Mouse (Mus musculus) midbrain, embryonic 12.5 days (tissue): ENCODE measurements at regions not wholly inside any gene's neighbourhood (a gene's known extent, or its start where the extent isn't known, plus 50 kb on each side); places are given as distances from the start of the nearest gene placed in this dataset.

Source experiments
- ATAC-seq: fragments of 200-750 bp; cut with Nextera tagmentation; 2 replicates; pipeline ENCODE4 v1.8.0; 2017; ENCODE audit warnings: low read depth, moderate TSS enrichment, moderate library complexity; ENCODE audit not compliant: low FRiP score
- H3K27ac ChIP-seq: fragments of 300-500 bp; sonication (generic); replicated peaks from 2 replicates; pipeline ENCODE4 v1.5.1; 2016; ENCODE audit warnings: mild to moderate bottlenecking
- H3K27me3 ChIP-seq: fragments of 300-500 bp; sonication (generic); 2 replicates; pipeline ENCODE4 v1.6.1; 2016; ENCODE audit warnings: mild to moderate bottlenecking
- H3K36me3 ChIP-seq: fragments of 300-500 bp; sonication (generic); 2 replicates; pipeline ENCODE4 v1.6.1; 2016
- H3K4me1 ChIP-seq: fragments of 300-500 bp; sonication (generic); 2 replicates; pipeline ENCODE4 v1.6.1; 2016
- H3K4me2 ChIP-seq: fragments of 300-500 bp; sonication (generic); replicated peaks from 2 replicates; pipeline ENCODE4 v1.6.1; 2016; ENCODE audit warnings: mild to moderate bottlenecking, moderate library complexity
- H3K4me3 ChIP-seq: fragments of 300-500 bp; sonication (generic); 2 replicates; pipeline ENCODE4 v1.5.1; 2016; ENCODE audit warnings: mild to moderate bottlenecking
- H3K9ac ChIP-seq: fragments of 300-500 bp; sonication (generic); replicated peaks from 2 replicates; pipeline ENCODE4 v1.6.1; 2016; ENCODE audit warnings: mild to moderate bottlenecking, moderate library complexity
- H3K9me3 ChIP-seq: fragments of 300-500 bp; sonication (generic); 2 replicates; pipeline ENCODE4 v1.6.1; 2016; ENCODE audit warnings: mild to moderate bottlenecking
- WGBS: fragments of 180-500 bp; shearing (Covaris S2); methylation state at CpG from one replicate; pipeline ENCODE4 v1.1.7; 2016; 5-methylcytosine and 5-hydroxymethylcytosine counted together

- Histone ChIP-seq H3K4me3 (no peak overlapping the region), H3K36me3 (no peaks in the 10 kb centered on the region), H3K9ac (no peak overlapping the region), H3K27me3 (no peaks in the 10 kb centered on the region), H3K4me1 (no peaks in the 10 kb centered on the region), H3K9me3 (no peaks in the 10 kb centered on the region), H3K4me2 (no peak overlapping the region), H3K27ac (no peak overlapping the region)
- 94% methylated on average over 7 of the region's 7 CpGs for WGBS
- ATAC-seq = no peak
Measured at GRCm38 (mm10) chr3:53393945-53394344, 69.2 kb downstream of the Nhlrc3 start.

DNA sequence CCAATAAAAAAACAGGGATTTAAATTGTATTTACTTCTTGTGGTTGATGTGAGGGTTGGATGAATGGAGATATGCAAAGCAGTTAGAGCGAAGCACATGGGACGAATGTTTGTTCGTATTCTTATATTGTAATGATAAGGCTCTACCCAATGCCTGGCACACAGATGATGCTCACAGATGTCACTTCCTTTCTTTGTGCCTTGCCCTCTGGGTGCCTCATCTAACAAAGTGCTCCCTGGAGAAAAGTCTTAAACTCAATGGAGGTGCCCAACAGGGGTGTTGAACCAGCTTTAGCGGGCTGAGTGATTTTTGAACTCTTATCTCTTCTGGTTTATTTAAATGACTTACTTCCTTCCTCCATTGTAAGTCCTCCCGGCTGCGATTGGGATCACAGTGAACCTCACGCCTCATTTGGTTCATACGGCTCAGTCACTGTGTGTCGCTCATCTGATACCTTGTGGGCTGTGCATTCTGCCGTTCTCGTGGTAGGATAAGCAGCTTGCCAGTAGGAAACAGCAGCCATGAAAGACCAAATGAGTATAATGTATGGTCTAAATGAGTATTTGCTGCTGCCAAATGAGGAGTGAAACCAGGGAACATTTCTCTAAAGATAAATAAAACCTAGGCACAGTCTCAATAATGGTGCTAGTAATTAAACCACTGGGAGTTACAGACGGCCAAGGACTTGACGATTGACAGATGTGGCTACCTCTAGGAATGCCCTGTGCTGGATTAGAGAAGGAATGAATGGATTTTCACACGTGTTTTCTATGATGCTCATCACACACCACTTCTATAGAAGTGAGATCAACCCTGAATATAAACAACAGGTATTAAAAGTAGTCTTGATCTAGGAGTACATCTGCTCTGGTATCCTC, 81.2 kb downstream of the Nhlrc3 start:
- 72% methylated on average over 14 of the region's 14 CpGs for WGBS
- H3K9ac ChIP-seq = no peak overlapping the region
- no peak overlapping the region for H3K4me3 ChIP-seq
- no peak overlapping the region for H3K4me2 ChIP-seq
- H3K27ac ChIP-seq = no peak overlapping the region
- H3K4me1 ChIP-seq = no peaks in the 10 kb centered on the region
- no peak for ATAC-seq
- H3K27me3 ChIP-seq = no peaks in the 10 kb centered on the region
- H3K36me3 ChIP-seq = no peaks in the 10 kb centered on the region
- no peaks in the 10 kb centered on the region for H3K9me3 ChIP-seq

- H3K4me3 ChIP-seq = no peak overlapping the region
- H3K36me3 ChIP-seq = no peaks in the 10 kb centered on the region
- no peak overlapping the region for H3K9ac ChIP-seq
- no peak overlapping the region for H3K27ac ChIP-seq
- no peaks in the 10 kb centered on the region for H3K27me3 ChIP-seq
- WGBS = 76% methylated on average over 4 of the region's 4 CpGs
- H3K4me1 ChIP-seq = no peaks in the 10 kb centered on the region
- no peak overlapping the region for H3K4me2 ChIP-seq
- H3K9me3 ChIP-seq = no peaks in the 10 kb centered on the region
- ATAC-seq = no peak
Measured at GRCm38 (mm10) chr3:53379519-53380181, 83.5 kb downstream of the Nhlrc3 start.

- no peak overlapping the region for H3K4me3 ChIP-seq
- no peak overlapping the region for H3K27ac ChIP-seq
- H3K4me2 ChIP-seq = no peak overlapping the region
- H3K9me3 ChIP-seq = no peaks in the 10 kb centered on the region
- no peak for ATAC-seq
- H3K36me3 ChIP-seq = no peaks in the 10 kb centered on the region
- WGBS = 85% methylated on average over 3 of the region's 3 CpGs
- no peak overlapping the region for H3K9ac ChIP-seq
- no peaks in the 10 kb centered on the region for H3K27me3 ChIP-seq
- H3K4me1 ChIP-seq = peaks cover 5% of the 10 kb centered on the region; the same call in 1 of the 2 replicates
Measured at GRCm38 (mm10) chr3:53376864-53377447, 86.2 kb downstream of the Nhlrc3 start.

DNA sequence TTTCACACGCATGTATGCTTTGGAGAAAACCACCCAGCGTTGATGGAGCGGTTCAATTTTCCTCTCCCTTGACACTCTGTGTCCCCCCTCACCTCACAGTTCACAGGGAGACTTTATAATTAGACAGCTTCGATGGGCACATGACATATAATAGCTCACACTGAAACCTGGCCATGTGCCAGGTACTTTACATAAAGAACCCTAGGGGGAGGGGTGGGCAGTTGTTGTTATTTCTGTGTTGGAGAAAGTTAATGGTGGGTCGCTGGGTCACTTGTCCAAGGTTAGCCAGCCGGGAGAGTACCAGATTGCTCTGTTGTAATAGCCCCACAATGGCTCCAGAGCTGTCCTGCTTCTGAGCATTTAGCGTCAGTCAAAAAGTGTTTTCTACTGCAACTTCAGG, 90.2 kb downstream of the Nhlrc3 start:
- no peak for ATAC-seq
- peaks cover 8% of the 10 kb centered on the region; the same call in 1 of the 2 replicates for H3K9me3 ChIP-seq
- H3K36me3 ChIP-seq = no peaks in the 10 kb centered on the region
- no peak overlapping the region for H3K4me2 ChIP-seq
- no peaks in the 10 kb centered on the region for H3K27me3 ChIP-seq
- H3K9ac ChIP-seq = no peak overlapping the region
- no peak overlapping the region for H3K4me3 ChIP-seq
- 72% methylated on average over 7 of the region's 7 CpGs for WGBS
- no peak overlapping the region for H3K27ac ChIP-seq
- H3K4me1 ChIP-seq = peaks cover 5% of the 10 kb centered on the region; the same call in 1 of the 2 replicates

GRCm38 (mm10) chr3:53371910-53372309, 91.2 kb downstream of the Nhlrc3 start:
- Histone ChIP-seq H3K36me3 (no peaks in the 10 kb centered on the region), H3K4me2 (no peak overlapping the region), H3K27ac (no peak overlapping the region), H3K4me1 (peaks cover 5% of the 10 kb centered on the region; the same call in 1 of the 2 replicates), H3K9me3 (peaks cover 8% of the 10 kb centered on the region; the same call in 1 of the 2 replicates), H3K9ac (no peak overlapping the region), H3K27me3 (no peaks in the 10 kb centered on the region), H3K4me3 (no peak overlapping the region)
- WGBS = 75% methylated on average over 7 of the region's 7 CpGs
- no peak for ATAC-seq

- no peak overlapping the region for H3K27ac ChIP-seq
- no peak overlapping the region for H3K4me2 ChIP-seq
- H3K4me1 ChIP-seq = no peaks in the 10 kb centered on the region
- H3K4me3 ChIP-seq = no peak overlapping the region
- 0 out of 2 replicates have a peak, but pooled peaks cover 3% of the 10 kb centered on the region for H3K9me3 ChIP-seq
- no peaks in the 10 kb centered on the region for H3K36me3 ChIP-seq
- no peak overlapping the region for H3K9ac ChIP-seq
- H3K27me3 ChIP-seq = no peaks in the 10 kb centered on the region
- ATAC-seq = no peak
- WGBS = 81% methylated on average over 4 of the region's 4 CpGs
Measured at GRCm38 (mm10) chr3:53361202-53361601, 101.9 kb downstream of the Nhlrc3 start.

GRCm38 (mm10) chr3:53353693-53354092, 109.4 kb downstream of the Nhlrc3 start:
- Histone ChIP-seq H3K36me3 (no peaks in the 10 kb centered on the region), H3K27ac (no peak overlapping the region), H3K4me2 (no peak overlapping the region), H3K27me3 (no peaks in the 10 kb centered on the region), H3K9ac (no peak overlapping the region), H3K4me3 (no peak overlapping the region), H3K4me1 (no peaks in the 10 kb centered on the region), H3K9me3 (no peaks in the 10 kb centered on the region)
- 74% methylated on average over 8 of the region's 8 CpGs for WGBS
- ATAC-seq = no peak

GRCm38 (mm10) chr3:53353282-53353681, 109.8 kb downstream of the Nhlrc3 start:
- no peak for ATAC-seq
- H3K9me3 ChIP-seq = no peaks in the 10 kb centered on the region
- H3K36me3 ChIP-seq = no peaks in the 10 kb centered on the region
- H3K27ac ChIP-seq = no peak overlapping the region
- no peaks in the 10 kb centered on the region for H3K4me1 ChIP-seq
- H3K4me3 ChIP-seq = no peak overlapping the region
- no peaks in the 10 kb centered on the region for H3K27me3 ChIP-seq
- H3K4me2 ChIP-seq = no peak overlapping the region
- no peak overlapping the region for H3K9ac ChIP-seq
- WGBS = 87% methylated on average over 7 of the region's 7 CpGs

- Histone ChIP-seq H3K36me3 (no peaks in the 10 kb centered on the region), H3K4me3 (no peak overlapping the region), H3K9me3 (no peaks in the 10 kb centered on the region), H3K27me3 (no peaks in the 10 kb centered on the region), H3K4me2 (no peak overlapping the region), H3K27ac (no peak overlapping the region), H3K4me1 (no peaks in the 10 kb centered on the region), H3K9ac (no peak overlapping the region)
- ATAC-seq = no peak
- WGBS = 80% methylated on average over 6 of the region's 6 CpGs
Measured at GRCm38 (mm10) chr3:53343638-53344037, 119.5 kb downstream of the Nhlrc3 start.

DNA sequence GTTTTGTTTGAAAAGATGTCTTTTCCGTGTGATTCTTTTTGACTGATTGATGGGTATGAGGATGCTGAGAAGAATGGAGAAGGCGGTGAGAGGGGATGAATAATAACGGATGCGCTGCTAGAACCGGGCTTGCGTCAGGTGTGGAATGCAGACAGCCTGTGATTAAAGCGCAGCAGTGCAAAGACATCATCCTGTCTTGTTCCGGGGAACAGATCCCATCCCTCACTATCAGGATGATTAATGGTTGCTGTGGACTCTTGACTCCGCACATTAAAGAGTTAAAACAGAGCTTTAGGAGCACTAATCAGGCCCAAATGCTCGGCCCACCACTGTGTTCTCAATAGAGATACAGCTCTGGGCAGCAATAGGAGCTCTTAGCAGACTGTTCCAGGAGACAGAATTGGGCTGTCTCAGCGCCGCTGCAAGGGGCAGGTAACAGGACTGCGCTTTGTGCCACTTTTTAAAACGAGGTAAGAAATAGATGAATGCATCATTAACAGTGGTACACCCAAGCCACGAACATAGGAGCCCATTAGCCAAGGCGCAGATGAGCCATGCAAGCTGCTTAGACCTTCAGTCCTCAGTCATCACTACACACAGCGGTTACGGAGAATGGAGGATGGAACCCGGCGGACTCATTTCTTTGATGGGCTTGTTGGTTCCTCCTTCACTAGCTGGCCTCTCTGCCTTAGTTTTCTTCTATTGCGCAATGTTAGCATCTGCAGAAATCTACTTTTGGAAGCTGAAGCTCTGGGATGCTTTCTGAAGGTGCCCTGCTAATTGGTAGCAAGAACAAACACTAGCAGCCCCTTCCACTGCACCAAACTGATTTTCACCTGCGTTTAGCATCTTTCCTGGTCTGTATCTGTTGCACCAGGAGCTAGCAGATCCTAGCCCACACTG, 121.6 kb downstream of the Nhlrc3 start:
- 78% methylated on average over 22 of the region's 22 CpGs for WGBS
- no peaks in the 10 kb centered on the region for H3K4me1 ChIP-seq
- no peaks in the 10 kb centered on the region for H3K36me3 ChIP-seq
- H3K4me3 ChIP-seq = no peak overlapping the region
- no peak overlapping the region for H3K9ac ChIP-seq
- H3K27me3 ChIP-seq = no peaks in the 10 kb centered on the region
- no peaks in the 10 kb centered on the region for H3K9me3 ChIP-seq
- ATAC-seq = no peak
- no peak overlapping the region for H3K27ac ChIP-seq
- H3K4me2 ChIP-seq = no peak overlapping the region
